Mouse (Mus musculus) cortical plate, adult 2 months (tissue): ENCODE data around the gene Ccdc194. TPM values are rescaled to one million over a fixed set of nuclear protein-coding genes. Genes with fewer than 3 reads are reported as not detected.
A peak's percentile ranks its signal among the peaks of the same experiment; 100 is the strongest.

ENCODE experiments used
- H3K27ac ChIP-seq: fragments of 200-500 bp; 2 replicates; pipeline ENCODE4 v1.5.1; 2012; ENCODE audit warnings: low read length, control low read depth, inconsistent platforms; ENCODE audit not compliant: insufficient read depth
- H3K4me1 ChIP-seq: fragments of 200-500 bp; 2 replicates; pipeline ENCODE4 v1.6.1; 2011; ENCODE audit warnings: low read length; ENCODE audit not compliant: control insufficient read depth, insufficient read depth
- H3K4me3 ChIP-seq: fragments of 200-500 bp; 2 replicates; pipeline ENCODE4 v1.5.1; 2011; ENCODE audit warnings: mild to moderate bottlenecking, low read length, control low read depth; ENCODE audit not compliant: insufficient read depth
- CTCF ChIP-seq: fragments of 200-500 bp; IDR thresholded peaks from 2 replicates; pipeline ENCODE4 v1.5.1; 2011; ENCODE audit warnings: mild to moderate bottlenecking, control low read depth, low read length; ENCODE audit not compliant: insufficient read depth; ENCODE audit errors: extremely low read depth
- POLR2A ChIP-seq: fragments of 200-500 bp; IDR thresholded peaks from 2 replicates; pipeline ENCODE4 v1.6.1; 2011; ENCODE audit warnings: mild to moderate bottlenecking, low read length, control low read depth; ENCODE audit not compliant: insufficient read depth; ENCODE audit errors: extremely low read depth
- polyA plus RNA-seq: library from polyadenylated mRNA; depleted of rRNA; stranded (reverse); fragments of >200 nt; gene quantifications from 2 replicates; pipeline ENCODE4 v1.2.3, GENCODE M21; 2012

Ccdc194 gene
- polyA plus RNA-seq, 1 experiment: not detected

- H3K27ac ChIP-seq: no peak within 1 kb of the TSS
- H3K4me3 ChIP-seq: no peak within 1 kb of the TSS
- no peaks in the 10 kb centered on the region for H3K4me1 ChIP-seq
- TF ChIP-seq CTCF: no peak
- no peak for TF ChIP-seq POLR2A
These were observed 32.8 kb upstream of the Ccdc194 start, which contains the start of gene Tmem221 for GRCm38 (mm10) chr8:71558071-71558957. Gene Tmem221 (minus strand): TSS chr8:71558871.

- no peaks in the 10 kb centered on the region for H3K4me1 ChIP-seq
- no peak overlapping the region for H3K27ac ChIP-seq
- no peak overlapping the region for H3K4me3 ChIP-seq
- TF ChIP-seq CTCF: no peak
- TF ChIP-seq POLR2A: no peak
These were observed 29.1 kb upstream of the Ccdc194 start for GRCm38 (mm10) chr8:71554644-71555043.

- H3K4me1 ChIP-seq: no peaks in the 10 kb centered on the region
- no peak for TF ChIP-seq POLR2A
- TF ChIP-seq CTCF: no peak
- no peak overlapping the region for H3K4me3 ChIP-seq
- no peak overlapping the region for H3K27ac ChIP-seq
These were observed 28.5 kb upstream of the Ccdc194 start for GRCm38 (mm10) chr8:71554001-71554400.

- Histone ChIP-seq H3K4me3 (no peak overlapping the region), H3K27ac (no peak overlapping the region), H3K4me1 (no peaks in the 10 kb centered on the region)
- no peak for TF ChIP-seq CTCF
- TF ChIP-seq POLR2A: no peak
These were observed 27.3 kb upstream of the Ccdc194 start for GRCm38 (mm10) chr8:71552770-71553169.

GRCm38 (mm10) chr8:71550754-71551153 is 25.2 kb upstream of the Ccdc194 start:
- Histone ChIP-seq H3K4me3 (no peak overlapping the region), H3K27ac (no peak overlapping the region), H3K4me1 (no peaks in the 10 kb centered on the region)
- TF ChIP-seq POLR2A (no peak), CTCF (no peak)

- no peak overlapping the region for H3K4me3 ChIP-seq
- no peak overlapping the region for H3K27ac ChIP-seq
- H3K4me1 ChIP-seq: peaks cover 4% of the 10 kb centered on the region
- TF ChIP-seq POLR2A: no peak
- no peak for TF ChIP-seq CTCF
These were observed 22.1 kb upstream of the Ccdc194 start for GRCm38 (mm10) chr8:71547590-71547989.

GRCm38 (mm10) chr8:71545053-71545452 is 19.5 kb upstream of the Ccdc194 start:
- no peak for TF ChIP-seq CTCF
- no peak for TF ChIP-seq POLR2A
- H3K4me1 ChIP-seq: peaks cover 4% of the 10 kb centered on the region
- no peak overlapping the region for H3K27ac ChIP-seq
- no peak overlapping the region for H3K4me3 ChIP-seq

GRCm38 (mm10) chr8:71543755-71544154 is 18.2 kb upstream of the Ccdc194 start:
- no peak overlapping the region for H3K27ac ChIP-seq
- H3K4me3 ChIP-seq: peak overlapping the region; percentile 97
- H3K4me1 ChIP-seq: peaks cover 4% of the 10 kb centered on the region
- TF ChIP-seq CTCF: no peak
- TF ChIP-seq POLR2A: no peak

GRCm38 (mm10) chr8:71542632-71543343 is 17.3 kb upstream of the Ccdc194 start, which contains the start of gene Mvb12a:
Gene Mvb12a (plus strand): TSS chr8:71542922.
- no peak within 1 kb of the TSS for H3K27ac ChIP-seq

More at GRCm38 (mm10) chr8:71542632-71543343, 17.3 kb upstream of the Ccdc194 start, which contains the start of gene Mvb12a:
- TF ChIP-seq POLR2A: peak; percentile 73; the same call in 1 of the 2 replicates
- no peak for TF ChIP-seq CTCF
- Histone ChIP-seq H3K4me1 (peaks cover 4% of the 10 kb centered on the region), H3K4me3 (peak within 1 kb of the TSS; percentile 97)
